Comparison of ENCODE assay signal across 8 mouse cellular contexts in genomic region chr17:6054934-6055355, GRCm38 (mm10). TPM values are rescaled to one million over a fixed set of nuclear protein-coding genes. Genes with fewer than 3 reads are reported as not detected.
DNase-seq lines count a peak whose midpoint lies in the region; ATAC-seq and TF ChIP-seq lines count a peak whose summit lies in the region.

No protein-coding gene starts in this region.

- no peaks in the 10 kb centered on the region for H3K9me3 ChIP-seq in heart, embryonic 10.5 days

- POLR2A ChIA-PET in Patski (lab: Charles Lee): no interaction called here

- H3K4me3 ChIP-seq in heart, embryonic 10.5 days: no peak overlapping the region

- in situ Hi-C loops in Patski (cut with MboI; ENCODE audit: low pct_unique_long_range_greater_than_20kb): no loop called here

- H3K4me1 ChIP-seq in heart, embryonic 10.5 days: 0 out of 2 replicates have a peak, but pooled peaks cover 2% of the 10 kb centered on the region

- H3K27me3 ChIP-seq in heart, embryonic 10.5 days (ENCODE audit: insufficient read depth, poor library complexity, severe bottlenecking): no peaks in the 10 kb centered on the region
- no peaks in the 10 kb centered on the region for H3K27me3 ChIP-seq in Patski

- H3K36me3 ChIP-seq in heart, embryonic 10.5 days: 0 out of 2 replicates have a peak, but pooled peaks cover 2% of the 10 kb centered on the region

- peak; percentile 59 for TF ChIP-seq CTCF in Patski (IDR thresholded peaks at IDR 0.05)

- ATAC-seq in Patski: no peak
- ATAC-seq in megakaryocyte-erythroid progenitor cell, adult 5-6 weeks (replicated peaks; ENCODE audit: low FRiP score, low TSS enrichment, poor library complexity, severe bottlenecking): peak; percentile 82

- intact Hi-C loops in heart, postnatal 10 days (cut with DNase I): no loop called here

- CTCF ChIA-PET in Patski (lab: Charles Lee): interaction anchor here (0.7 to 2.9 kb wide), 11 partner anchors 9 to 35 kb away, joined by 3 to 15 read pairs (median 5); partner anchors contain the start of genes Gtf2h5 and Serac1

- WGBS in heart, embryonic 10.5 days: 21% methylated on average over 5 of the region's 5 CpGs

- DNase-seq in heart, postnatal 10 days: peak; percentile 58 to 77
- DNase-seq in heart, embryonic 10.5 days (ENCODE audit: low spot score): no peak
- DNase-seq in CD4-positive helper T cell, adult 2 months (ENCODE audit: low read depth, low spot score): peak; percentile 56
- DNase-seq in Patski (ENCODE audit: low read depth, low spot score): peak; percentile 15
- DNase-seq in embryo, embryonic 11.5 days (ENCODE audit: low read depth, low spot score): peak; percentile 57
- DNase-seq in kidney, postnatal 36 days: peak; percentile 66 to 84
- DNase-seq in thymus, postnatal 25 days: peak; percentile 70

- H3K27ac ChIP-seq in heart, embryonic 10.5 days: no peak overlapping the region

RNA-seq across cellular contexts. Expression of gene Serac1, which starts 24.6 kb away (rescaled TPM):
- total RNA-seq in heart, postnatal 10 days (2021): 1 to 10 TPM; 5.7 to 9.3 TPM
- polyA plus RNA-seq in heart, embryonic 10.5 days (2016; fragmentation: Nextera tagmentation; extraction: Ambion mirVana): 4.9 and 5.5 TPM in 2 replicates
- 7.0 TPM for polyA plus RNA-seq in Patski (2021)
- total RNA-seq in megakaryocyte-erythroid progenitor cell, adult 5-6 weeks (2014; fragmentation: Nextera tagmentation): 3.9 and 4.3 TPM in 2 replicates
- total RNA-seq in megakaryocyte-erythroid progenitor cell, adult 5-6 weeks (2017): 8.5 and 12.4 TPM in 2 replicates

RNA-seq across cellular contexts. Expression of gene Gtf2h5, which starts 24.6 kb away (rescaled TPM):
- total RNA-seq in heart, postnatal 10 days (2021): 10 to 100 TPM; 84.6 to 92.8 TPM
- 150 TPM in 2 replicates for polyA plus RNA-seq in heart, embryonic 10.5 days (2016; fragmentation: Nextera tagmentation; extraction: Ambion mirVana)
- 84.7 TPM for polyA plus RNA-seq in Patski (2021)
- total RNA-seq in megakaryocyte-erythroid progenitor cell, adult 5-6 weeks (2014; fragmentation: Nextera tagmentation): 78.5 and 82.2 TPM in 2 replicates
- 63.6 and 80.9 TPM in 2 replicates for total RNA-seq in megakaryocyte-erythroid progenitor cell, adult 5-6 weeks (2017)

RNA-seq across cellular contexts. Expression of gene Tulp4, which starts 51.3 kb away (rescaled TPM):
- 100 to 1,000 TPM; 135 to 136 TPM for total RNA-seq in heart, postnatal 10 days (2021)
- 81.8 and 97.4 TPM in 2 replicates for polyA plus RNA-seq in heart, embryonic 10.5 days (2016; fragmentation: Nextera tagmentation; extraction: Ambion mirVana)
- 70.8 TPM for polyA plus RNA-seq in Patski (2021)
- 4.4 and 12.6 TPM in 2 replicates for total RNA-seq in megakaryocyte-erythroid progenitor cell, adult 5-6 weeks (2014; fragmentation: Nextera tagmentation)
- total RNA-seq in megakaryocyte-erythroid progenitor cell, adult 5-6 weeks (2017): 12.5 and 20.0 TPM in 2 replicates

Comparison
In these comparisons a context has a peak if more than half of its experiments do, and no peak if none do; other contexts are left out.
1. RNA of gene Tulp4, which starts 51.3 kb away (total RNA-seq): 135 to 136 TPM in heart, postnatal 10 days; 4.4 to 20.0 TPM in megakaryocyte-erythroid progenitor cell, adult 5-6 weeks; every median in the first group is over 4 times any median in the second.